Mouse (Mus musculus): Measurements from ENCODE around the gene Agap3. TPM values are rescaled to one million over a fixed set of nuclear protein-coding genes. Genes with fewer than 3 reads are reported as not detected.

Gene Agap3
- total RNA-seq, 1 experiment from 2014 or later = 89.0 TPM

GRCm38 (mm10) chr5:24428596-24428995, 23.4 kb upstream of the Agap3 start:
- DNase-seq = peak; percentile 59

GRCm38 (mm10) chr5:24433993-24434392, 18.0 kb upstream of the Agap3 start:
- DNase-seq = no peak

GRCm38 (mm10) chr5:24441187-24441586, 10.8 kb upstream of the Agap3 start:
- no peak for DNase-seq

- DNase-seq = no peak
Observed at GRCm38 (mm10) chr5:24442029-24442428, 9.9 kb upstream of the Agap3 start.

GRCm38 (mm10) chr5:24443204-24443603, 8.8 kb upstream of the Agap3 start:
- DNase-seq = no peak

GRCm38 (mm10) chr5:24443927-24444326, 8.1 kb upstream of the Agap3 start:
- no peak for DNase-seq

GRCm38 (mm10) chr5:24444746-24445427, 7.1 kb upstream of the Agap3 start, which contains the start of gene Fastk:
TSS of gene Fastk (minus strand) at chr5:24445287.
- peak; percentile 95 for DNase-seq

- DNase-seq = no peak
Observed at GRCm38 (mm10) chr5:24445428-24446080, 6.4 kb upstream of the Agap3 start.

GRCm38 (mm10) chr5:24446630-24447029, 5.3 kb upstream of the Agap3 start:
- no peak for DNase-seq

- peak; percentile 78 for DNase-seq
Observed at GRCm38 (mm10) chr5:24447624-24448298, 4.2 kb upstream of the Agap3 start, which contains the start of gene Tmub1. TSS of gene Tmub1 (minus strand) at chr5:24447854.

GRCm38 (mm10) chr5:24451264-24452029, 530 bp upstream of the Agap3 start:
- peak; percentile 91 for DNase-seq

GRCm38 (mm10) chr5:24452691-24453233, 785 bp downstream of the Agap3 start:
- peak; percentile 43 for DNase-seq

- no peak for DNase-seq
Observed at GRCm38 (mm10) chr5:24453283-24453984, 1.5 kb downstream of the Agap3 start.

GRCm38 (mm10) chr5:24453985-24454303, 2.0 kb downstream of the Agap3 start:
- no peak for DNase-seq

GRCm38 (mm10) chr5:24455076-24455475, 3.1 kb downstream of the Agap3 start:
- DNase-seq = no peak

- no peak for DNase-seq
Observed at GRCm38 (mm10) chr5:24455613-24456012, 3.6 kb downstream of the Agap3 start.

- DNase-seq = no peak
Observed at GRCm38 (mm10) chr5:24466762-24467161, 14.8 kb downstream of the Agap3 start.

- DNase-seq = peak; percentile 81
Observed at GRCm38 (mm10) chr5:24470600-24470999, 18.6 kb downstream of the Agap3 start.

- no peak for DNase-seq
Observed at GRCm38 (mm10) chr5:24472884-24473619, 21.1 kb downstream of the Agap3 start.

GRCm38 (mm10) chr5:24474025-24474722, 22.2 kb downstream of the Agap3 start:
- peak; percentile 41 for DNase-seq
